In the genomic region with DNA sequence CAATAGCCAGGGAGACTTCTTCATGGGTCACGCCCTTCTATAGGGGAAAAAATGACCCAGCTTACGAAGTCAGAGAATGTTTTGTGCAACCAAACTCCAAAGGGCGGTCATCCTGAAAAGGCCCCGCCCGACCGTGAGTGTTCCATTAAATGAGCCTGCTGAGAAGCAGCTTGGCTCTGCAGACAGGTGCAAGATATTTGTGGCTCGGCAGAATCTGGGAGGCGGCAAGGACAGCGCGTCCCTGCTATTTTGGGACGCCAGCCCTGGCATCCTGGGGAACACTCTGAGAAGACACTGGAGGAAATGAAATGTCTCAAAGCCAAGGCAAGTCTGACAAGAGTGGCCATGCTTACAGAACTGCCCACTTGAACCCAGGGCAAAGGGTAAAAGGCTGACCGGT, we compare ENCODE assay signal across 11 mouse cellular contexts. TPM values are rescaled to one million over a fixed set of nuclear protein-coding genes. Genes with fewer than 3 reads are reported as not detected.
DNase-seq lines count a peak whose midpoint lies in the region; ATAC-seq lines count a peak whose summit lies in the region.
"Had no signal": no experiment of that assay in that cellular context is flagged by ENCODE, and none has a peak within 500 bp of the region (broad histone marks: within the 10 kb centered on the region; RNA-seq: fewer than 3 reads in every experiment).

No protein-coding gene starts in this region.

- intact Hi-C loops in left cerebral cortex, postnatal 14 days (cut with DNase I) = no loop called here

- no peak for ATAC-seq in heart, embryonic 11.5 days (replicated peaks; ENCODE audit: insufficient number of reproducible peaks, low FRiP score, low TSS enrichment)
- ATAC-seq: hindbrain, postnatal 0 days had no signal

- no peak overlapping the region for H3K4me3 ChIP-seq in heart, embryonic 11.5 days (ENCODE audit: low read depth, low read length)

- H3K9ac ChIP-seq in heart, embryonic 11.5 days (ENCODE audit: low read depth, low read length) = no peak overlapping the region

- no peak overlapping the region for H3K4me2 ChIP-seq in heart, embryonic 11.5 days

- WGBS in heart, embryonic 11.5 days (ENCODE audit: insufficient replicate concordance) = 75% methylated on average over 12 of the region's 12 CpGs

- peak; percentile 79 to 82 for DNase-seq in cerebellum, adult 18-20 months
- DNase-seq in cerebellum, adult 9-11 months = peak; percentile 83
- DNase-seq in left cerebral cortex, postnatal 14 days (ENCODE audit: low spot score in 2 of 2) = peak; percentile 62 to 73
- DNase-seq in ovary, adult 18-20 months (ENCODE audit: low spot score) = no peak
- no peak for DNase-seq in MN1 (ENCODE audit: low spot score)
- no peak for DNase-seq in ovary, postnatal 36 days (ENCODE audit: low spot score)
- DNase-seq: thymus, adult 2 months had no signal

- H3K27ac ChIP-seq in heart, embryonic 11.5 days (ENCODE audit: low read depth, low read length) = peak overlapping the region; percentile 76
- H3K27ac ChIP-seq: hindbrain, postnatal 0 days had no signal

- H3K36me3 ChIP-seq in heart, embryonic 11.5 days (ENCODE audit: control insufficient read depth, insufficient read depth, low read length) = peaks cover 52% of the 10 kb centered on the region

- peaks cover 2% of the 10 kb centered on the region; the same call in 1 of the 2 replicates for H3K4me1 ChIP-seq in heart, embryonic 11.5 days (ENCODE audit: control insufficient read depth, insufficient read depth, low read length)

- H3K27me3 ChIP-seq in heart, embryonic 11.5 days (ENCODE audit: control insufficient read depth, insufficient read depth, low read length) = no peaks in the 10 kb centered on the region

- H3K9me3 ChIP-seq in heart, embryonic 11.5 days (replicated peaks; ENCODE audit: control insufficient read depth, low read length) = no peaks in the 10 kb centered on the region

RNA-seq across cellular contexts. Expression of gene AC141477.1, which starts 23.4 kb away (rescaled TPM):
- not detected in 2 replicates for polyA plus RNA-seq in heart, embryonic 11.5 days (2014; fragmentation: Nextera tagmentation; extraction: Ambion mirVana)
- total RNA-seq in left cerebral cortex, postnatal 14 days (2021) = not detected
- total RNA-seq: hindbrain, postnatal 0 days had no signal
- polyA plus RNA-seq: hindbrain, postnatal 0 days; limb, embryonic 11.5 days; thymus, adult 2 months had no signal

RNA-seq across cellular contexts. Expression of gene Pcnt, which starts 25.8 kb away (rescaled TPM):
- 11.8 and 12.5 TPM in 2 replicates for polyA plus RNA-seq in heart, embryonic 11.5 days (2014; fragmentation: Nextera tagmentation; extraction: Ambion mirVana)
- 10 to 100 TPM; 15.1 to 16.5 TPM for total RNA-seq in left cerebral cortex, postnatal 14 days (2021)

RNA-seq across cellular contexts. Expression of gene 2610028H24Rik, which starts 32.1 kb away (rescaled TPM):
- polyA plus RNA-seq in heart, embryonic 11.5 days (2014; fragmentation: Nextera tagmentation; extraction: Ambion mirVana) = not detected in 2 replicates
- total RNA-seq in left cerebral cortex, postnatal 14 days (2021) = not detected
- total RNA-seq: hindbrain, postnatal 0 days; neutrophil, adult 5-6 weeks had no signal
- polyA plus RNA-seq: hindbrain, postnatal 0 days; limb, embryonic 11.5 days had no signal

RNA-seq across cellular contexts. Expression of gene Mcm3ap, which starts 51.9 kb away (rescaled TPM):
- 34.2 and 51.2 TPM in 2 replicates for polyA plus RNA-seq in heart, embryonic 11.5 days (2014; fragmentation: Nextera tagmentation; extraction: Ambion mirVana)
- total RNA-seq in left cerebral cortex, postnatal 14 days (2021) = 10 to 100 TPM; 50.4 to 57.9 TPM

RNA-seq across cellular contexts. Expression of gene Ybey, which starts 52.1 kb away (rescaled TPM):
- polyA plus RNA-seq in heart, embryonic 11.5 days (2014; fragmentation: Nextera tagmentation; extraction: Ambion mirVana) = 4.6 and 5.2 TPM in 2 replicates
- 1 to 10 TPM; 2.7 to 4.2 TPM for total RNA-seq in left cerebral cortex, postnatal 14 days (2021)

Comparison
In these comparisons a context has a peak if more than half of its experiments do, and no peak if none do; other contexts are left out.
1. DNase-seq: peak in cerebellum, adult 18-20 months (2 of 2), cerebellum, adult 9-11 months (single experiment) and left cerebral cortex, postnatal 14 days (2 of 2); none in ovary, adult 18-20 months (single experiment), MN1 (single experiment) and ovary, postnatal 36 days (single experiment).